Mouse (Mus musculus) embryonic facial prominence, embryonic 13.5 days (tissue): Measurements from ENCODE around the gene Ddx25. TPM values are rescaled to one million over a fixed set of nuclear protein-coding genes. Genes with fewer than 3 reads are reported as not detected.
A peak's percentile ranks its signal among the peaks of the same experiment; 100 is the strongest.

ENCODE experiments used
- ATAC-seq: fragments of 200-750 bp; cut with Nextera tagmentation; 2 replicates; pipeline ENCODE4 v1.8.0; 2017; ENCODE audit warnings: low read depth; ENCODE audit not compliant: insufficient number of reproducible peaks, insufficient read depth, low FRiP score, low TSS enrichment
- H3K27ac ChIP-seq: fragments of 300-500 bp; sonication (generic); 2 replicates; pipeline ENCODE4 v1.5.1; 2015; ENCODE audit warnings: moderate library complexity, mild to moderate bottlenecking, inconsistent platforms
- H3K27me3 ChIP-seq: fragments of 300-500 bp; sonication (generic); 2 replicates; pipeline ENCODE4 v1.6.1; 2015; ENCODE audit warnings: mild to moderate bottlenecking, inconsistent platforms
- H3K36me3 ChIP-seq: fragments of 300-500 bp; sonication (generic); 2 replicates; pipeline ENCODE4 v1.6.1; 2015; ENCODE audit warnings: mild to moderate bottlenecking, inconsistent platforms
- H3K4me1 ChIP-seq: fragments of 300-500 bp; sonication (generic); 2 replicates; pipeline ENCODE4 v1.6.1; 2015; ENCODE audit warnings: inconsistent platforms
- H3K4me2 ChIP-seq: fragments of 300-500 bp; sonication (generic); 2 replicates; pipeline ENCODE4 v1.6.1; 2015; ENCODE audit warnings: moderate library complexity, mild to moderate bottlenecking, inconsistent platforms
- H3K4me3 ChIP-seq: fragments of 300-500 bp; sonication (generic); 2 replicates; pipeline ENCODE4 v1.5.1; 2015; ENCODE audit warnings: mild to moderate bottlenecking, inconsistent platforms
- H3K9ac ChIP-seq: fragments of 300-500 bp; sonication (generic); 2 replicates; pipeline ENCODE4 v1.6.1; 2015; ENCODE audit warnings: mild to moderate bottlenecking, inconsistent platforms
- H3K9me3 ChIP-seq: fragments of 300-500 bp; sonication (generic); 2 replicates; pipeline ENCODE4 v1.6.1; 2016; ENCODE audit warnings: inconsistent platforms
- WGBS: fragments of 180-500 bp; shearing (Covaris S2); methylation state at CpG from one replicate; pipeline ENCODE4 v1.1.7; 2015; ENCODE audit warnings: mixed read lengths; 5-methylcytosine and 5-hydroxymethylcytosine counted together
- polyA plus RNA-seq: library from polyadenylated mRNA; unstranded; fragments of >200 nt; fragmentation: Nextera tagmentation; extraction: Ambion mirVana; gene quantifications from 2 replicates; pipeline ENCODE4 v1.2.1, GENCODE M21; 2015

The Ddx25 gene
- polyA plus RNA-seq, 1 experiment from 2014 or later: 4.6 TPM

GRCm38 (mm10) chr9:35539001-35539750, 19.2 kb downstream of the Ddx25 start:
- no peak for ATAC-seq
- no peak overlapping the region for H3K4me3 ChIP-seq
- no peak overlapping the region for H3K27ac ChIP-seq

DNA sequence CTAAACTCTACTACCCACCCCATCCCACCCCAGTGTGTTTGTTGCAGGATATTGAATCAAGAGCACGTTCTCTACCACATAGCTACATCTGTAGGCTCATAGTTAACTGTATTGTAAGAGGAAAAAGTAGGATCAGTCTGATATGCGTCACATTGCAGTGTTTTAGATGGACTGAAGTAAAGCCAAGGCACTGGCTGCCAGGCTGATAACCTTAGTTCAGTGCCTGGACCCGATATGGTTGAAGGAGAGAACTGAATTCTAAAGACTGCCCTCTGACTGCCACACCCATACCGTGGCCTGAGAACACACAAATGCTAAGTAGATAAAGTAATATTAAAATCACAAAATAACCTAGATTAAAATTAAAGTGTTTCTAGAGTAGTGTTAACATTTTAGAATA, 22.5 kb downstream of the Ddx25 start:
- Histone ChIP-seq H3K4me3 (no peak overlapping the region), H3K4me1 (peaks cover 18% of the 10 kb centered on the region), H3K27ac (no peak overlapping the region), H3K4me2 (no peak overlapping the region), H3K27me3 (no peaks in the 10 kb centered on the region), H3K36me3 (no peaks in the 10 kb centered on the region), H3K9ac (no peak overlapping the region), H3K9me3 (no peaks in the 10 kb centered on the region)
- no peak for ATAC-seq
- WGBS: 61% methylated on average over 4 of the region's 4 CpGs

More at GRCm38 (mm10) chr9:35539001-35539750, 19.2 kb downstream of the Ddx25 start:
- H3K36me3 ChIP-seq: no peaks in the 10 kb centered on the region
- H3K27me3 ChIP-seq: no peaks in the 10 kb centered on the region
- no peaks in the 10 kb centered on the region for H3K9me3 ChIP-seq
- no peak overlapping the region for H3K9ac ChIP-seq
- peaks cover 11% of the 10 kb centered on the region for H3K4me1 ChIP-seq
- no peak overlapping the region for H3K4me2 ChIP-seq
- WGBS: 83% methylated on average over 13 of the region's 13 CpGs

GRCm38 (mm10) chr9:35535110-35535509, 23.2 kb downstream of the Ddx25 start:
- Histone ChIP-seq H3K27me3 (no peaks in the 10 kb centered on the region), H3K9ac (no peak overlapping the region), H3K27ac (no peak overlapping the region), H3K4me2 (no peak overlapping the region), H3K4me3 (no peak overlapping the region), H3K4me1 (peaks cover 25% of the 10 kb centered on the region), H3K36me3 (no peaks in the 10 kb centered on the region), H3K9me3 (no peaks in the 10 kb centered on the region)
- 9% methylated on average over 2 of the region's 2 CpGs for WGBS
- peak; percentile 76 for ATAC-seq

- H3K9me3 ChIP-seq: no peaks in the 10 kb centered on the region
- H3K36me3 ChIP-seq: no peaks in the 10 kb centered on the region
- no peak overlapping the region for H3K4me3 ChIP-seq
- peaks cover 38% of the 10 kb centered on the region for H3K4me1 ChIP-seq
- no peak overlapping the region for H3K4me2 ChIP-seq
- 71% methylated on average over 9 of the region's 9 CpGs for WGBS
- no peak overlapping the region for H3K9ac ChIP-seq
- no peak overlapping the region for H3K27ac ChIP-seq
- ATAC-seq: no peak
- H3K27me3 ChIP-seq: no peaks in the 10 kb centered on the region
Observed at GRCm38 (mm10) chr9:35533266-35533665, 25.1 kb downstream of the Ddx25 start.

GRCm38 (mm10) chr9:35529796-35530195, 28.5 kb downstream of the Ddx25 start:
- H3K36me3 ChIP-seq: no peaks in the 10 kb centered on the region
- no peak for ATAC-seq
- H3K27ac ChIP-seq: peak overlapping the region; percentile 64
- WGBS: 16% methylated on average over 1 of the region's 1 CpGs
- H3K27me3 ChIP-seq: no peaks in the 10 kb centered on the region
- peaks cover 33% of the 10 kb centered on the region for H3K4me1 ChIP-seq
- H3K9ac ChIP-seq: no peak overlapping the region
- H3K4me2 ChIP-seq: peak overlapping the region; percentile 23; the same call in 1 of the 2 replicates
- no peaks in the 10 kb centered on the region for H3K9me3 ChIP-seq
- no peak overlapping the region for H3K4me3 ChIP-seq

GRCm38 (mm10) chr9:35529141-35529540, 29.2 kb downstream of the Ddx25 start:
- H3K27me3 ChIP-seq: no peaks in the 10 kb centered on the region
- H3K36me3 ChIP-seq: no peaks in the 10 kb centered on the region
- no peak for ATAC-seq
- H3K9ac ChIP-seq: no peak overlapping the region
- no peaks in the 10 kb centered on the region for H3K9me3 ChIP-seq
- peaks cover 39% of the 10 kb centered on the region for H3K4me1 ChIP-seq
- peak overlapping the region; percentile 71 for H3K27ac ChIP-seq
- no peak overlapping the region for H3K4me3 ChIP-seq
- 32% methylated on average over 3 of the region's 3 CpGs for WGBS
- no peak overlapping the region for H3K4me2 ChIP-seq

GRCm38 (mm10) chr9:35523941-35524411, 34.4 kb downstream of the Ddx25 start:
- Histone ChIP-seq H3K4me3 (no peak overlapping the region), H3K9ac (no peak overlapping the region), H3K27ac (peak overlapping the region; percentile 88), H3K27me3 (no peaks in the 10 kb centered on the region), H3K4me2 (peak overlapping the region; percentile 36; the same call in 1 of the 2 replicates), H3K4me1 (peaks cover 35% of the 10 kb centered on the region), H3K36me3 (no peaks in the 10 kb centered on the region), H3K9me3 (no peaks in the 10 kb centered on the region)
- ATAC-seq: peak; percentile 79
- 27% methylated on average over 7 of the region's 7 CpGs for WGBS

GRCm38 (mm10) chr9:35523541-35523940, 34.8 kb downstream of the Ddx25 start:
- peak; percentile 75 for ATAC-seq
- H3K27ac ChIP-seq: peak overlapping the region; percentile 88
- peaks cover 30% of the 10 kb centered on the region for H3K4me1 ChIP-seq
- WGBS: 29% methylated on average over 5 of the region's 5 CpGs
- H3K4me2 ChIP-seq: peak overlapping the region; percentile 36; the same call in 1 of the 2 replicates
- H3K9ac ChIP-seq: no peak overlapping the region
- H3K36me3 ChIP-seq: no peaks in the 10 kb centered on the region
- no peak overlapping the region for H3K4me3 ChIP-seq
- no peaks in the 10 kb centered on the region for H3K9me3 ChIP-seq
- no peaks in the 10 kb centered on the region for H3K27me3 ChIP-seq

DNA sequence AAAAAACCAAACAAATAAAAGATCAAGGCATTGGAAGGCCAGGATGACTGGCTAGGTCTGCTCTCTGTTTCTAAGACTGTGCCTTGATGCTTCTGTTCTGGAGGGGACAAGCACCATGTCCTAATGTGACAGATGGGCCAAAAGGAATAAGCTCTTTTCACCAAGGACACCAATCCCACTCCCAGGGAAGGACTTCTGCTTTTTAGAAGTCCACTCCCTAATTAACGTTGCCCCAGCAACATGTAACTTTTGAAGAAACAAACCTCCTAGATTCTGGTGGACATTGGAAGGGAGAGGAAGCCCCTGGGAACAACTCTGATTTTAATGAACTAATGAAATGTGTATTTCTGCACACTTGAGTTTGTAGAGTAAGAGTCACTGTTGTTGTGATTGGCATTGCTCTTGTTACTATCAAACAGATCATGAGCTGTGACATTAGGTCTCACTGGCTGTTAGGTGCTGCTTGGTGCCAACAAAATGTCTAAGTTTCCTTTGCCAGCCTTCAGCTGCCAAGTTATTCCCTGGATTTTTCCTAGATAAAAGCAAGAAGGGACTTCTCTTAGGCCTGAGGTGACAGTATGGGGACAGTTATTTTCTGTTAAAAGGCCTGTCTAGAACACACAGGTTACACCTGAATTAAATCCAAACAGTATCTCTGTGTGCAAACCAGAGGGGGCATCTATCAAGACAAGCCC, 35.4 kb downstream of the Ddx25 start:
- Histone ChIP-seq H3K4me2 (peak overlapping the region; percentile 36; the same call in 1 of the 2 replicates), H3K9me3 (no peaks in the 10 kb centered on the region), H3K36me3 (no peaks in the 10 kb centered on the region), H3K27ac (peak overlapping the region; percentile 88), H3K9ac (no peak overlapping the region), H3K4me1 (peaks cover 28% of the 10 kb centered on the region), H3K27me3 (no peaks in the 10 kb centered on the region), H3K4me3 (no peak overlapping the region)
- no peak for ATAC-seq
- 82% methylated on average over 1 of the region's 1 CpGs for WGBS

DNA sequence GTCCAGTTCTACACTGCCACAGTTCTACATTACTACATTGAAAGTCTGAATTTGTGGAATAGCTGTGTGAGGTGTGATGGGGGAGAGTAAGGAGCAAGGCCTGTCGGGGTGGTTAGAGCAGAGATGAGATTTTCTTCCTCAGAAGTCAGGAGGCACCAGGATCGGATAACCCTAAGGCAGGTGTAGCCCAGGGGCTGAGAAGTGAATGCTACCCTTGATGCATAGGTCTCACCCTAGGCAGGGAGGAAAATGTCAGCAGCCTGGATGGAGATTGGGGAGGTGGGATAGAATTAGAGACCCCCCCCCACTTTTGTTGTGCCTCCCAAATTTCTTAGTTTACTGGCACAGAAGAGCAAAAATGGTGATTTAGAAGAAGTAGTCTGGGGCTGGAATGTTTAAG, 36.1 kb downstream of the Ddx25 start:
- no peak overlapping the region for H3K9ac ChIP-seq
- no peak for ATAC-seq
- H3K36me3 ChIP-seq: no peaks in the 10 kb centered on the region
- no peak overlapping the region for H3K4me3 ChIP-seq
- no peak overlapping the region for H3K27ac ChIP-seq
- no peaks in the 10 kb centered on the region for H3K9me3 ChIP-seq
- H3K27me3 ChIP-seq: no peaks in the 10 kb centered on the region
- H3K4me1 ChIP-seq: peaks cover 26% of the 10 kb centered on the region
- 47% methylated on average over 2 of the region's 2 CpGs for WGBS
- no peak overlapping the region for H3K4me2 ChIP-seq

GRCm38 (mm10) chr9:35520631-35521348, 37.5 kb downstream of the Ddx25 start:
- Histone ChIP-seq H3K27me3 (no peaks in the 10 kb centered on the region), H3K36me3 (no peaks in the 10 kb centered on the region), H3K4me1 (peaks cover 26% of the 10 kb centered on the region), H3K9ac (no peak overlapping the region), H3K4me2 (no peak overlapping the region), H3K4me3 (no peak overlapping the region), H3K9me3 (no peaks in the 10 kb centered on the region), H3K27ac (no peak overlapping the region)
- 79% methylated on average over 6 of the region's 6 CpGs for WGBS
- ATAC-seq: no peak
